8 mouse cellular contexts compared by ENCODE assay signal in the genomic region with DNA sequence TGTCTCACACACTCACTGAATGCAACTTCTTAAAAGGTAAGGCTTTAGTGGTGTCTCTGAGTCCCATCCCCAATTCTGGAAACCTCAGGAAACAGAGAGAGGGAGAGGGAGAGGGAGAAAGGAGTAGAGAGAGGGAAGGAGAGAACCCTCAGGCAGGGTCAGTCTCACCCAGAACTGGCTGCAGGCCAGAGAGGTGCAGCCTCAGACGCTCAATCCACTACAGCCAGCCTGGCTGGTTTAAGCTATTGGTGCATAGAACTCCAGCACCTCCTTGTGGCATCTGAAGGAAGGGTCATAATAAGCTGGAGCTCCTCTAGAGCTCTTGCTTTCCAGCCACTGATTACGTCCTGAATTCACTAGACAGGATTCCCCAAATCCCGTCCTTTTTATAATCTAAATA. TPM values are rescaled to one million over a fixed set of nuclear protein-coding genes. Genes with fewer than 3 reads are reported as not detected.
DNase-seq lines count a peak whose midpoint lies in the region; ATAC-seq and TF ChIP-seq lines count a peak whose summit lies in the region.

No protein-coding gene starts in this region.

- no peaks in the 10 kb centered on the region for H3K79me2 ChIP-seq in heart, adult 2 months (replicated peaks; ENCODE audit: control insufficient read depth, insufficient read depth, low read length)

- H3K9me3 ChIP-seq in liver, embryonic 12.5 days (replicated peaks) = no peaks in the 10 kb centered on the region
- no peaks in the 10 kb centered on the region for H3K9me3 ChIP-seq in neural tube, embryonic 13.5 days

- POLR2A ChIA-PET in Patski (lab: Charles Lee) = interaction anchor here (0.6 to 0.7 kb wide), 2 partner anchors 310 to 536 kb away, joined by 3 to 6 read pairs; no protein-coding TSS in a partner anchor

- TF ChIP-seq POLR2A in heart, adult 2 months (IDR thresholded peaks at IDR 0.05; ENCODE audit: insufficient read depth, low read depth, low read length) = no peak

- H3K27me3 ChIP-seq in Patski = no peaks in the 10 kb centered on the region
- no peaks in the 10 kb centered on the region for H3K27me3 ChIP-seq in heart, adult 2 months (ENCODE audit: control insufficient read depth, insufficient read depth, low read length)
- peaks cover 23% of the 10 kb centered on the region for H3K27me3 ChIP-seq in liver, embryonic 12.5 days (replicated peaks)
- 0 out of 2 replicates have a peak, but pooled peaks cover 3% of the 10 kb centered on the region for H3K27me3 ChIP-seq in neural tube, embryonic 13.5 days

- H3K36me3 ChIP-seq in heart, adult 2 months (ENCODE audit: control insufficient read depth, insufficient read depth, low read length) = no peaks in the 10 kb centered on the region
- peaks cover 37% of the 10 kb centered on the region for H3K36me3 ChIP-seq in liver, embryonic 12.5 days
- H3K36me3 ChIP-seq in neural tube, embryonic 13.5 days = peaks cover 41% of the 10 kb centered on the region

- intact Hi-C loops in heart, adult 2 months (cut with DNase I) = loop anchor here (1.0 kb wide), 1 partner anchor 26 kb away; no protein-coding TSS in a partner anchor

- 0 out of 2 replicates have a peak, but pooled peaks have one; percentile 39 for TF ChIP-seq EP300 in heart, adult 2 months (IDR thresholded peaks at IDR 0.05; ENCODE audit: insufficient read depth, low read depth, low read length)

- CTCF ChIA-PET in Patski (lab: Charles Lee) = interaction anchor here (0.7 to 3.1 kb wide), 8 partner anchors 12 to 33 kb away, joined by 3 to 13 read pairs (median 4); partner anchors contain the start of gene Sidt2

- H3K9ac ChIP-seq in heart, adult 2 months (ENCODE audit: low read depth, low read length) = no peak overlapping the region
- H3K9ac ChIP-seq in liver, embryonic 12.5 days = no peak overlapping the region
- H3K9ac ChIP-seq in neural tube, embryonic 13.5 days = no peak overlapping the region

- in situ Hi-C loops in Patski (cut with MboI; ENCODE audit: low pct_unique_long_range_greater_than_20kb) = no loop called here

- peak; percentile 66 for ATAC-seq in Patski
- peak; percentile 88 for ATAC-seq in common myeloid progenitor, adult 5-6 weeks (replicated peaks; ENCODE audit: low read depth, poor library complexity, severe bottlenecking)
- ATAC-seq in liver, embryonic 12.5 days = peak; percentile 54; the same call in 1 of the 2 replicates
- ATAC-seq in neural tube, embryonic 13.5 days (ENCODE audit: low read depth) = peak; percentile 67; the same call in 1 of the 2 replicates

- H3K27ac ChIP-seq in heart, adult 2 months = no peak overlapping the region
- no peak overlapping the region for H3K27ac ChIP-seq in liver, embryonic 12.5 days
- no peak overlapping the region for H3K27ac ChIP-seq in neural tube, embryonic 13.5 days (replicated peaks)

- no peak for TF ChIP-seq CTCF in Patski (IDR thresholded peaks at IDR 0.05)
- TF ChIP-seq CTCF in heart, adult 2 months (IDR thresholded peaks at IDR 0.05) = peak; percentile 84

- peaks cover 2% of the 10 kb centered on the region for H3K4me1 ChIP-seq in heart, adult 2 months (ENCODE audit: control insufficient read depth, insufficient read depth, low read length)
- peaks cover 29% of the 10 kb centered on the region for H3K4me1 ChIP-seq in liver, embryonic 12.5 days
- H3K4me1 ChIP-seq in neural tube, embryonic 13.5 days (replicated peaks) = peaks cover 5% of the 10 kb centered on the region

- 12% methylated on average over 3 of the region's 3 CpGs for WGBS in heart, adult 2 months
- 30% methylated on average over 3 of the region's 3 CpGs for WGBS in liver, embryonic 12.5 days (ENCODE audit: insufficient replicate concordance)
- WGBS in neural tube, embryonic 13.5 days = 29% methylated on average over 3 of the region's 3 CpGs

- H3K4me3 ChIP-seq in heart, adult 2 months = no peak overlapping the region
- H3K4me3 ChIP-seq in liver, embryonic 12.5 days = no peak overlapping the region
- no peak overlapping the region for H3K4me3 ChIP-seq in neural tube, embryonic 13.5 days

- H3K4me2 ChIP-seq in liver, embryonic 12.5 days = no peak overlapping the region
- H3K4me2 ChIP-seq in neural tube, embryonic 13.5 days = no peak overlapping the region

- DNase-seq in CD4-positive, CD25-positive, alpha-beta regulatory T cell, adult 2 months (ENCODE audit: low read depth, low spot score) = peak; percentile 76
- DNase-seq in Patski (ENCODE audit: low read depth, low spot score) = no peak
- peak; percentile 58 to 64 for DNase-seq in heart, adult 2 months
- DNase-seq in kidney, adult 18-20 months = peak; percentile 79
- DNase-seq in urinary bladder, postnatal 14 days (ENCODE audit: low spot score) = peak; percentile 80

RNA-seq across cellular contexts. Expression of gene Tagln, which starts 1.0 kb away (rescaled TPM):
- 930 TPM for polyA plus RNA-seq in Patski (2021)
- total RNA-seq in common myeloid progenitor, adult 5-6 weeks (2017) = not detected in 2 replicates
- total RNA-seq in heart, adult 2 months (2021) = 10 to 100 TPM; 84.0 to 93.6 TPM
- polyA plus RNA-seq in heart, adult 2 months (2012; rRNA removed) = 97.6 and 116 TPM in 2 replicates
- 9.2 and 11.0 TPM in 2 replicates for polyA plus RNA-seq in liver, embryonic 12.5 days (2016; fragmentation: Nextera tagmentation; extraction: Ambion mirVana)
- polyA plus RNA-seq in neural tube, embryonic 13.5 days (2015; fragmentation: Nextera tagmentation; extraction: Ambion mirVana) = 9.8 and 10.8 TPM in 2 replicates

RNA-seq across cellular contexts. Expression of gene Sidt2, which starts 18.2 kb away (rescaled TPM):
- polyA plus RNA-seq in Patski (2021) = 132 TPM
- total RNA-seq in common myeloid progenitor, adult 5-6 weeks (2017) = 21.9 and 39.9 TPM in 2 replicates
- total RNA-seq in heart, adult 2 months (2021) = 10 to 100 TPM; 71.6 to 81.7 TPM
- polyA plus RNA-seq in heart, adult 2 months (2012; rRNA removed) = 216 and 414 TPM in 2 replicates
- polyA plus RNA-seq in liver, embryonic 12.5 days (2016; fragmentation: Nextera tagmentation; extraction: Ambion mirVana) = 31.5 and 33.3 TPM in 2 replicates
- 39.2 and 44.2 TPM in 2 replicates for polyA plus RNA-seq in neural tube, embryonic 13.5 days (2015; fragmentation: Nextera tagmentation; extraction: Ambion mirVana)

RNA-seq across cellular contexts. Expression of gene Rnf214, which starts 30.2 kb away (rescaled TPM):
- polyA plus RNA-seq in Patski (2021) = 46.8 TPM
- total RNA-seq in common myeloid progenitor, adult 5-6 weeks (2017) = 21.4 and 40.1 TPM in 2 replicates
- 10 to 100 TPM; 31.8 to 37.1 TPM for total RNA-seq in heart, adult 2 months (2021)
- 12.5 and 21.8 TPM in 2 replicates for polyA plus RNA-seq in heart, adult 2 months (2012; rRNA removed)
- 17.5 and 24.0 TPM in 2 replicates for polyA plus RNA-seq in liver, embryonic 12.5 days (2016; fragmentation: Nextera tagmentation; extraction: Ambion mirVana)
- polyA plus RNA-seq in neural tube, embryonic 13.5 days (2015; fragmentation: Nextera tagmentation; extraction: Ambion mirVana) = 82.3 and 96.2 TPM in 2 replicates

RNA-seq across cellular contexts. Expression of gene Pcsk7, which starts 30.6 kb away (rescaled TPM):
- polyA plus RNA-seq in Patski (2021) = 25.4 TPM
- 12.0 and 16.9 TPM in 2 replicates for total RNA-seq in common myeloid progenitor, adult 5-6 weeks (2017)
- 10 to 100 TPM; 12.2 to 13.9 TPM for total RNA-seq in heart, adult 2 months (2021)
- 18.4 and 26.8 TPM in 2 replicates for polyA plus RNA-seq in heart, adult 2 months (2012; rRNA removed)
- polyA plus RNA-seq in liver, embryonic 12.5 days (2016; fragmentation: Nextera tagmentation; extraction: Ambion mirVana) = 9.8 and 10.6 TPM in 2 replicates
- polyA plus RNA-seq in neural tube, embryonic 13.5 days (2015; fragmentation: Nextera tagmentation; extraction: Ambion mirVana) = 23.8 and 25.2 TPM in 2 replicates
